Mouse (Mus musculus) kidney, embryonic 15.5 days (tissue): ENCODE data around the gene Mbl1. TPM values are rescaled to one million over a fixed set of nuclear protein-coding genes. Genes with fewer than 3 reads are reported as not detected.

Experiments used
- ATAC-seq: fragments of 200-750 bp; cut with Nextera tagmentation; replicated peaks from 2 replicates; pipeline ENCODE4 v1.8.0; 2017; ENCODE audit warnings: moderate TSS enrichment; ENCODE audit not compliant: low FRiP score
- H3K27ac ChIP-seq: fragments of 300-500 bp; sonication (generic); 2 replicates; pipeline ENCODE4 v1.5.1; 2015; ENCODE audit warnings: mild to moderate bottlenecking, inconsistent platforms
- H3K27me3 ChIP-seq: fragments of 300-500 bp; sonication (generic); 2 replicates; pipeline ENCODE4 v1.6.1; 2015; ENCODE audit warnings: inconsistent platforms
- H3K36me3 ChIP-seq: fragments of 300-500 bp; sonication (generic); 2 replicates; pipeline ENCODE4 v1.6.1; 2015; ENCODE audit warnings: inconsistent platforms
- H3K4me1 ChIP-seq: fragments of 300-500 bp; sonication (generic); 2 replicates; pipeline ENCODE4 v1.6.1; 2015; ENCODE audit warnings: inconsistent platforms
- H3K4me2 ChIP-seq: fragments of 300-500 bp; sonication (generic); 2 replicates; pipeline ENCODE4 v1.6.1; 2015; ENCODE audit warnings: moderate library complexity, mild to moderate bottlenecking, inconsistent platforms
- H3K4me3 ChIP-seq: fragments of 300-500 bp; sonication (generic); replicated peaks from 2 replicates; pipeline ENCODE4 v1.5.1; 2015; ENCODE audit warnings: mild to moderate bottlenecking, inconsistent platforms
- H3K9ac ChIP-seq: fragments of 300-500 bp; sonication (generic); 2 replicates; pipeline ENCODE4 v1.6.1; 2015; ENCODE audit warnings: mild to moderate bottlenecking, inconsistent platforms
- H3K9me3 ChIP-seq: fragments of 300-500 bp; sonication (generic); replicated peaks from 2 replicates; pipeline ENCODE4 v1.6.1; 2016; ENCODE audit warnings: inconsistent platforms
- WGBS: fragments of 180-500 bp; shearing (Covaris S2); methylation state at CpG from one replicate; pipeline ENCODE4 v1.1.7; 2015; ENCODE audit warnings: mixed read lengths; 5-methylcytosine and 5-hydroxymethylcytosine counted together
- polyA plus RNA-seq: library from polyadenylated mRNA; unstranded; fragments of >200 nt; fragmentation: Nextera tagmentation; extraction: Ambion mirVana; gene quantifications from 2 replicates; pipeline ENCODE4 v1.2.1, GENCODE M21; 2015

The Mbl1 gene
- 0.24 and 0.26 TPM in 2 replicates for polyA plus RNA-seq

DNA sequence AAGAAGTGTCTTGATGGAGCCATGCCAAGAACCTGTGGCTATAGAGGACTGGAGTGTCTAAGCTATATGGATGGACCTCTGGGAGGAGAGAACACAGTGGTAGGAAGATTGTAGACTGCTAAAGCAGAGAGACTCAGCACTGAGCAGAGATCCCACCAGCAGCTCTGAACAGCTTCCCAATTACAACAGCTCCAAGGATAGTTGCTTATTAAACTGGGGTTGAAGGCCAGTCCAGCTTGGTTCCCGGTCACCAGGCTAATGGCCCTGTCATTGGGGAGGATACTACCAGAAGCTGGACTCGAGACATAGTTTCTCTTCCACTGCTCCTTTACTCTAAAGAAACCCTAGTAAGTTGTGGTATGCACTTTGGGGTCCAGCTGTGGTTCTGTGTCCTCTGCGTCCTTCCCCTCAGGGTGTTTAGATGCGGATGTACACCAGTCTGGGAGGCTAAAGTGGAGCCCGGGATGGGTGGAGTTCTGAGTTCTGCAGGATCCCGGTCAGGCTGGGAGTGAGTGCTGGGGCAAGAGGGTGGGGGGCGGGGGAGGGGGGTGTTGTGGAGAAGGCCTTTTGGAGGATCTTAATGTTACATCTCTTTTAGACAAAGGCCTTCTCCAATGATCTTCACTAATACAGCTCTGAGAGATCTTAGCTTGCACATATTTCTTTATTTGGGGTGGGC is at the start of gene Mbl1:
Mbl1 (plus strand) TSS at position 239 of the 679 bp plus-strand sequence.
- Histone ChIP-seq H3K9me3 (no peaks in the 10 kb centered on the region), H3K4me1 (no peaks in the 10 kb centered on the region), H3K4me3 (no peak within 1 kb of the TSS), H3K9ac (no peak within 1 kb of the TSS), H3K4me2 (no peak within 1 kb of the TSS), H3K27ac (no peak within 1 kb of the TSS), H3K36me3 (no peaks in the 10 kb centered on the region), H3K27me3 (no peaks in the 10 kb centered on the region)
- WGBS = 85% methylated on average over 7 of the region's 7 CpGs
- no peak for ATAC-seq

DNA sequence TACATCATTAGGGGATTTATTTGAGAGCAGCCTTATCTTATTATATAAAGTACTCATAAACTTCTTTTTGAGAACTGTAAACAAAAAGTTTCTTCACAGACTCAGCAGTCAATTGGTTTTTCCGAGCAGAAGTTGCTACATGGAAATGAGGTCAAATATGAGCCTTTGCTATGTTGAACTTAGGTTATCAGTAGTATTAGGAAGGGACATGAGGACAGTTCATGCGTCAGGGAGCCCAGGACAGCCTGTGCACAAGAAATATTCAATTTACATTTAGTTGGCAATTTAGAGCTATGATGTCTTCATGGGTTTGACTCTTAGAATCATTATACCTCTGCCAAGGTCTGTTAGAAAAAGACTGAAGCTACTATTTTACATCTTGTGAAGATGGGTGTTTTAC is 49.0 kb upstream of the Mbl1 start:
- Histone ChIP-seq H3K4me3 (no peak overlapping the region), H3K9me3 (no peaks in the 10 kb centered on the region), H3K36me3 (no peaks in the 10 kb centered on the region), H3K4me1 (no peaks in the 10 kb centered on the region), H3K27me3 (no peaks in the 10 kb centered on the region), H3K27ac (no peak overlapping the region), H3K4me2 (no peak overlapping the region), H3K9ac (no peak overlapping the region)
- ATAC-seq = no peak
- 76% methylated on average over 2 of the region's 2 CpGs for WGBS

DNA sequence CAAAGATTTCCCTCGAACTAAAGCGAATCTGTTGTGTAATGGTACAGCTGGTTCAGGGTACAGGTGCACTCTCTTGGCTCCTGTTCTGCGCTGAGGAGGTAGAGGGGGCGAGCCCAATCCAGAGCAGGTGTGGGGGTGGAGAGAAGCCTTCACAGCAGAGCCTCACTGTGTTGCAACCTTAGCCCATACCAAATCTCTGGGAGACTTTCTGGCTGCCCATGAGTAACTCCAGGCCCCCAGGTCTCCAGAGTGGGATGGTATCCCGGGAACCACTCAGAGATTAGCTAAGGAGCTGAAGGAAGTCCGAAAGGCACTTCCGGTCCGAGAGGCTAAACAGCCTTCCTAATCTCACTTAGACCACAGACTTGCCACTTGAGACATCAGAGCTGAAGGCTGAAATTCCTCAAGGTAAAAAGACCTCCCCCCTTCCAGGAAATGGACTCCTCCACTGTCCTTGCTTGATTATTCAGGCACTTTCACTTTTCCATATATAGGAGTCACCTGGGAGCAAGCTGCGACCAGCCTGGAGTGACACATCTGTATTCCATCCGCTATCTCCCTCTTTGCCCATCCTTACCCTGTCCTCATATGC is 46.3 kb upstream of the Mbl1 start, which contains the start of gene Mat1a:
Mat1a (plus strand) TSS at position 183 of the 592 bp plus-strand sequence.
- H3K27ac ChIP-seq = no peak within 1 kb of the TSS
- no peaks in the 10 kb centered on the region for H3K9me3 ChIP-seq
- H3K4me1 ChIP-seq = no peaks in the 10 kb centered on the region
- H3K9ac ChIP-seq = no peak within 1 kb of the TSS
- WGBS = 71% methylated on average over 10 of the region's 10 CpGs
- no peak within 1 kb of the TSS for H3K4me3 ChIP-seq
- H3K36me3 ChIP-seq = no peaks in the 10 kb centered on the region
- no peak within 1 kb of the TSS for H3K4me2 ChIP-seq
- H3K27me3 ChIP-seq = no peaks in the 10 kb centered on the region
- ATAC-seq = no peak

DNA sequence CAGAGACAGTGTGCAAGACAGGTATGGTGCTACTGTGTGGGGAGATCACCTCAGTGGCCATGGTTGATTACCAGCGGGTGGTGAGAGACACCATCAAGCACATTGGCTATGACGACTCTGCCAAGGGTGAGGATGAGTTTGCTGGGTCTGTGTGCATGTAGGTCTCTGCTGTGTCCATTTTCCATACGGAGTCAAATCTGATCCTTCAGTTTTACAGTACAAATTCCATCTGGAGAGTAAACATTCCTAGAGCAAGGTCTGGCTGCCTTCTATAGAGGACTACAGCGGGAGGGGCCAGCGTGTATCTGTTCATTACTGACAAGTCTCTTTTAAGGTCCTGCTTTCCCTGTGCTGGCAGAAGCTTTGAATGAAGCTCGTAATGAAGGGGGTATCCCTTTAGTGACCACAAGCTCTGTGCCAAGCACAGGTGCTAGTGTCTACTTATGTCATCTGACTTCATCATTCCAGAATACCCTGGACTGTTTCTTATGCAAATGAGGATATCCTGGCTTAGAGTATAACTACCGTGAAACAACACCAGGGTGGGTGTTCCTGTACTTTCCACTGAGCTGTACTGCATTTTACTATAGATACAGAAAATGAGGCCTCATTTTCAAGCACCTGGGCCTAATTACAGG is 40.1 kb upstream of the Mbl1 start:
- no peaks in the 10 kb centered on the region for H3K36me3 ChIP-seq
- no peak overlapping the region for H3K27ac ChIP-seq
- H3K27me3 ChIP-seq = no peaks in the 10 kb centered on the region
- no peaks in the 10 kb centered on the region for H3K9me3 ChIP-seq
- no peak overlapping the region for H3K9ac ChIP-seq
- ATAC-seq = no peak
- no peak overlapping the region for H3K4me3 ChIP-seq
- no peaks in the 10 kb centered on the region for H3K4me1 ChIP-seq
- 90% methylated on average over 7 of the region's 7 CpGs for WGBS
- H3K4me2 ChIP-seq = no peak overlapping the region

DNA sequence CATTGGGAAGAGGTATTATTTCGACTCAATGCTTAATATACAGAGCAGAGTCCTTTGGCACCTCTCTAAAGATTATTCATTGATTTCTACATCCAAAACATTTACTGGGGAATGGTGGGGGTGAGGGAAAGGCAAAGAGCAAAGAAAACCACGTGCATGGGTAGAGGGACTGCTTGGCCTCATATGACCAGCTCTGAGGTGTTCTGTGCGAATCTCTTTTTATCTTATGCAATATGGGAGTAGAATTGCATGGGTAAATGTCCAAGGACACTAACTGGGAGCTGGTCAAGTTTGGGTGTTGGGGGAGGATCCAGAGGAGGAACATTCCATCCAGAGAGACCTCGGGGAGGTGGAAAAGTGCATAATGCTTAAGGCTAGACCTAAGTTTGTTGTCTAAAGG is 38.3 kb upstream of the Mbl1 start:
- H3K36me3 ChIP-seq = no peaks in the 10 kb centered on the region
- WGBS = 86% methylated on average over 4 of the region's 4 CpGs
- ATAC-seq = no peak
- no peak overlapping the region for H3K9ac ChIP-seq
- no peaks in the 10 kb centered on the region for H3K9me3 ChIP-seq
- H3K4me1 ChIP-seq = no peaks in the 10 kb centered on the region
- H3K4me3 ChIP-seq = no peak overlapping the region
- no peaks in the 10 kb centered on the region for H3K27me3 ChIP-seq
- H3K4me2 ChIP-seq = no peak overlapping the region
- no peak overlapping the region for H3K27ac ChIP-seq

DNA sequence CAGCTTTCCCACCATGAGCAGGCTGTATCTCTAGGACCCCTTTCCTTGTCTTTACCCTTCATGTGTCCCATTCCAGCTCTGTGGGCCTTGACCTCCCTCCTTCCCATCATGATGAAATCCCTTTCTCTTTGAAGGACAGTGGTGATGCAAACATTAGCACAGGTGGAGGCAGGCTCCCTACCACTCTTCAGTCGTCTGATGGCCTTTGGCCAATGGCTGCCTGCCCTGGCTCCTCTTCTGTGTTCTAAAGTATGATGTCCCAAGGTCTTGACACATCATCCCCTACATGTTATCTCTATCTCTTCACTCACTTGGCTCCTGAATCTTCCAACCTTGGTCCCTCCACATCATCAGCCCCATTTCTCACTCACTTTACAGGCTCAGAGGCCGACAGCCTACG is 35.0 kb upstream of the Mbl1 start:
- H3K27ac ChIP-seq = no peak overlapping the region
- H3K4me3 ChIP-seq = no peak overlapping the region
- H3K4me1 ChIP-seq = no peaks in the 10 kb centered on the region
- no peaks in the 10 kb centered on the region for H3K36me3 ChIP-seq
- H3K9ac ChIP-seq = no peak overlapping the region
- H3K4me2 ChIP-seq = no peak overlapping the region
- ATAC-seq = no peak
- H3K27me3 ChIP-seq = no peaks in the 10 kb centered on the region
- H3K9me3 ChIP-seq = no peaks in the 10 kb centered on the region
- WGBS = 82% methylated on average over 3 of the region's 3 CpGs

DNA sequence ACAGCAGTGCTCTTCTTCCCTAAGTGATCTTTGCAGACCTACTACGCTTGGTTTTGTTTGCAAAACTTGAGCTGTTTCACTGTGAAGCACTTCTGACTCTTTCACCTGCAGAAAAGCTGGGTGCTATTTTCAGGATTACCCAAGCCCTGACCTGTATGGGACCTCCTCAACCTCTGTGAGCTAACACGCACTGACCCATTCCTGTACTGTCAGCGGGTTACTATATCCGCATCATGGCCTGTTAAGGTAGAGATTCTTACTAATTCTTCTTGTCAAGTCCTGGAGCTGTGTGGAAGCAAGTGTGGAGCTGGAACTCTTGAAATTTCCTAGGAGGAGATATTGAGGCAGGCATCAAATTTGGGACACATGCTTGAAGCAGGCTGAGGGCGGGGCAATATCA is 26.6 kb upstream of the Mbl1 start:
- 88% methylated on average over 5 of the region's 5 CpGs for WGBS
- H3K4me3 ChIP-seq = no peak overlapping the region
- H3K9ac ChIP-seq = no peak overlapping the region
- no peaks in the 10 kb centered on the region for H3K4me1 ChIP-seq
- ATAC-seq = no peak
- H3K27me3 ChIP-seq = no peaks in the 10 kb centered on the region
- H3K36me3 ChIP-seq = no peaks in the 10 kb centered on the region
- H3K27ac ChIP-seq = no peak overlapping the region
- no peak overlapping the region for H3K4me2 ChIP-seq
- no peaks in the 10 kb centered on the region for H3K9me3 ChIP-seq

DNA sequence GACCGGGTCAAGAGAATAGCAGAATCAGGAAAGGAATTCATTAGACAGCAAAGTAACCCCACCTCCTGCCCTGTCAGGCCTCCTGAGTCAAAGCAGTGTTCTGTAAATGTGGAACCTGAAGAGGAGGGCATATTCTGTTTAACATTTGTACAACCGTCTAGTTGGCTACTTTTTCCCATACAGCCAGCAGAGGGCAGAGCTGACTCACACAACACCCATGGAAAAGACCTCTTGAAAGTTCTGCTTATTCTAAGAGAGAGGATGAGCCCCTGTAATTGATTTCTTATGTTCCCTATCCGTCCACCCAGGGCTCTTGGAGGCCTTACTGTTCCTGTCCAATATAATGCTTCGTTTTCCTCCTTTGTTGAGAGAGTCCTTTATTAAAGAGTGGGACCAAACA is 23.3 kb upstream of the Mbl1 start:
- no peak for ATAC-seq
- Histone ChIP-seq H3K27me3 (no peaks in the 10 kb centered on the region), H3K27ac (no peak overlapping the region), H3K9me3 (no peaks in the 10 kb centered on the region), H3K4me2 (no peak overlapping the region), H3K9ac (no peak overlapping the region), H3K36me3 (no peaks in the 10 kb centered on the region), H3K4me3 (no peak overlapping the region), H3K4me1 (no peaks in the 10 kb centered on the region)
- 14% methylated on average over 4 of the region's 4 CpGs for WGBS

DNA sequence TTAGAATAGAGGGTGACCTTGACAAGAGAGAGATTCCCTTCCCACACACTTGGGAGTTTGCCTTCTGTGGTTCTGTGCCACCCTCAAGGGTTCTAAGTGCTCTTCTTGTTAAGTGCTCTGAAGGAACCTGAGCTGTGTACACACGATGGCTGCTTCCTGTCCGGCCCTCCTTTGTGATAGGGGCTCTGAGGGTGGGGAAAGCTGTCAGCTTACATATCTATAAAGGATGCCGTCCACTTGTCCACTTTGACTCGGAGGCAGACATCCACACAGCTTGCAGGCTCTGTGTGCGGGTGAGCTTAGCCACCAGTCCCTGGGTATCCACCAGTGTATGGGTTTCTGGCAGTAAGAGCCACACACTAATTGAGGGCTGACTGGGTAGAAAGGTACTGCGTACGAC is 19.7 kb upstream of the Mbl1 start, which contains the start of gene Sftpa1:
Sftpa1 (plus strand) TSS at position 243 of the 400 bp plus-strand sequence.
- no peaks in the 10 kb centered on the region for H3K36me3 ChIP-seq
- no peak for ATAC-seq
- H3K4me3 ChIP-seq = no peak within 1 kb of the TSS
- H3K4me1 ChIP-seq = no peaks in the 10 kb centered on the region
- H3K27me3 ChIP-seq = no peaks in the 10 kb centered on the region
- H3K27ac ChIP-seq = no peak within 1 kb of the TSS
- H3K9me3 ChIP-seq = no peaks in the 10 kb centered on the region
- no peak within 1 kb of the TSS for H3K9ac ChIP-seq
- WGBS = 78% methylated on average over 7 of the region's 7 CpGs
- H3K4me2 ChIP-seq = no peak within 1 kb of the TSS

DNA sequence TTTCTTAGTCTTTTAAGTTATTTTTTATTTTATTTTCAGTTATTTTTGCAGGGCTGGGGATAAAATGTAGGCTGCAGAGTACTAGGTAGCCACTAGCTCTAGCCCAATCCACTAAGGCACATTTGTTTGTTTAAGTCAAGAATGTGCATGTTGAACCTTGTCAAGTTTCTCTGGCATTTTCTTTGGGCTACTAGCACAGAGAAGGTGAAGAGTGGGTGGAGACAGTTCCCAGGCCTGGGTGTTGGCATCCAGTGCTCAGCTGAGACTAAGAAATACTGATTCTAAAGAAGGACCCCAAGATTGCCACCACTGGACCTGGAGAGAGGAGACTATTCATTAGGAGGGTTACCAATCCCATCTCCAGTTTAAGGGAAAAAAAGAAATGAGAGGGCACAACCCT is 14.3 kb upstream of the Mbl1 start:
- H3K4me1 ChIP-seq = no peaks in the 10 kb centered on the region
- H3K27ac ChIP-seq = no peak overlapping the region
- no peak overlapping the region for H3K4me2 ChIP-seq
- H3K27me3 ChIP-seq = no peaks in the 10 kb centered on the region
- no peaks in the 10 kb centered on the region for H3K36me3 ChIP-seq
- H3K4me3 ChIP-seq = no peak overlapping the region
- no peak for ATAC-seq
- H3K9ac ChIP-seq = no peak overlapping the region
- no peaks in the 10 kb centered on the region for H3K9me3 ChIP-seq

DNA sequence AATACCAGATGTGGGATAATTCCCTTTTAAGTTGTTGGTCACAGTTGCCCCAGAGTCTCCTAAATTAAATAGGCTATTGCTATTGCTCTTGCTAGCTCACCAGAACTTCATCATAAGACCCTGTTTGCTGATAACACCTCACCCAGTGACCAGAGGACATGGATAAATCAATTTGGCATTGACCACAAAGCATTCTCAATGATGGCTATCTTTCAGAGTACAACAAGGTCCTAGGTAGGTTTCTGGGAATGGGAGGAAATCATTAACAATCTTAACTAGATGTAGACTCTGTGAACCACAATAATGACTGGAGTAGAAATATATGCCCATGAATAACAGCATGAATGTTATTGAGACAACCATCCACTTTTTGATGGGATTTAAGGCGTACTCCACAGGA is 10.6 kb upstream of the Mbl1 start:
- Histone ChIP-seq H3K27ac (no peak overlapping the region), H3K4me1 (no peaks in the 10 kb centered on the region), H3K27me3 (no peaks in the 10 kb centered on the region), H3K9ac (no peak overlapping the region), H3K4me3 (no peak overlapping the region), H3K9me3 (no peaks in the 10 kb centered on the region), H3K36me3 (no peaks in the 10 kb centered on the region), H3K4me2 (no peak overlapping the region)
- no peak for ATAC-seq
- WGBS = 78% methylated on average over 1 of the region's 1 CpGs

DNA sequence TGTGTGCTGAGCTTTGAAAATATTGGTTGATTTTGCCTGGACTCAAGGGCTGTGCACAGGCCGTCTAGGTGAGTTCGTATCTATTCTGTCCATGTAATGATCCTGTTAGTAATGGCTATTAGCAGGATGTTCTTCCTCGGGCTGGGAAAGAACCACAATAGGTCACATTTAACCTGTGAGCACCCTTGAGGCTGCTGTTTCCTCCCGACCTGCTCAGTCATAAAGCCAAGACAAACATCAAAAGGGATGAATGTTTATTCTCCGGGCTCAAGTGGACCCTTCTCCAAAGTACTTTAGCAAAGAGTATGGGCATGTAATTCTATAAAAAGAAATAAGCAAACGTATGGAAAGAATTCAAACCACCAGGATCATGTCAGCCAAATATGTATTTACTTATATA is 5.2 kb upstream of the Mbl1 start:
- no peaks in the 10 kb centered on the region for H3K4me1 ChIP-seq
- no peak for ATAC-seq
- no peak overlapping the region for H3K4me2 ChIP-seq
- no peaks in the 10 kb centered on the region for H3K27me3 ChIP-seq
- no peak overlapping the region for H3K9ac ChIP-seq
- H3K27ac ChIP-seq = no peak overlapping the region
- H3K9me3 ChIP-seq = no peaks in the 10 kb centered on the region
- 53% methylated on average over 6 of the region's 6 CpGs for WGBS
- no peak overlapping the region for H3K4me3 ChIP-seq
- no peaks in the 10 kb centered on the region for H3K36me3 ChIP-seq
